Mouse (Mus musculus): ENCODE measurements around the gene Gad1. TPM values are rescaled to one million over a fixed set of nuclear protein-coding genes. Genes with fewer than 3 reads are reported as not detected.
A peak's percentile ranks its signal among the peaks of the same experiment; 100 is the strongest.

Gene Gad1
- polyA plus RNA-seq, 1 experiment from 2014 or later = 0.57 TPM

- Histone ChIP-seq H3K27me3 (ENCODE audit: control insufficient read depth, insufficient read depth, low read length) (peaks cover 86% of the 10 kb centered on the region), H3K9ac (ENCODE audit: low read depth, low read length) (no peak overlapping the region), H3K36me3 (ENCODE audit: control insufficient read depth, insufficient read depth, low read length) (no peaks in the 10 kb centered on the region), H3K9me3 (replicated peaks; ENCODE audit: control insufficient read depth, low read length) (no peaks in the 10 kb centered on the region), H3K27ac (ENCODE audit: low read depth, low read length) (no peak overlapping the region), H3K4me1 (ENCODE audit: control insufficient read depth, insufficient read depth, low read length) (peaks cover 30% of the 10 kb centered on the region), H3K4me3 (ENCODE audit: low read depth, low read length) (peak overlapping the region; percentile 51), H3K4me2 (peak overlapping the region; percentile 85)
- ATAC-seq (replicated peaks; ENCODE audit: insufficient number of reproducible peaks, low FRiP score, low TSS enrichment) = no peak
- under 1% methylated on average over 12 of the region's 12 CpGs for WGBS (ENCODE audit: insufficient replicate concordance)
Observed at GRCm38 (mm10) chr2:70567682-70568077, 14.8 kb downstream of the Gad1 start.

- Histone ChIP-seq H3K27ac (ENCODE audit: low read depth, low read length) (no peak overlapping the region), H3K4me2 (peak overlapping the region; percentile 85), H3K9ac (ENCODE audit: low read depth, low read length) (peak overlapping the region; percentile 56; the same call in 1 of the 2 replicates), H3K4me1 (ENCODE audit: control insufficient read depth, insufficient read depth, low read length) (peaks cover 29% of the 10 kb centered on the region), H3K36me3 (ENCODE audit: control insufficient read depth, insufficient read depth, low read length) (no peaks in the 10 kb centered on the region), H3K4me3 (ENCODE audit: low read depth, low read length) (peak overlapping the region; percentile 51), H3K9me3 (replicated peaks; ENCODE audit: control insufficient read depth, low read length) (no peaks in the 10 kb centered on the region), H3K27me3 (ENCODE audit: control insufficient read depth, insufficient read depth, low read length) (peaks cover 81% of the 10 kb centered on the region)
- ATAC-seq (replicated peaks; ENCODE audit: insufficient number of reproducible peaks, low FRiP score, low TSS enrichment) = no peak
- WGBS (ENCODE audit: insufficient replicate concordance) = 1% methylated on average over 34 of the region's 34 CpGs
Observed at GRCm38 (mm10) chr2:70568198-70568941, 15.5 kb downstream of the Gad1 start.

GRCm38 (mm10) chr2:70571698-70572097 is 18.8 kb downstream of the Gad1 start:
- Histone ChIP-seq H3K27me3 (ENCODE audit: control insufficient read depth, insufficient read depth, low read length) (peaks cover 51% of the 10 kb centered on the region), H3K9ac (ENCODE audit: low read depth, low read length) (no peak overlapping the region), H3K9me3 (replicated peaks; ENCODE audit: control insufficient read depth, low read length) (no peaks in the 10 kb centered on the region), H3K4me2 (no peak overlapping the region), H3K4me1 (ENCODE audit: control insufficient read depth, insufficient read depth, low read length) (peaks cover 11% of the 10 kb centered on the region), H3K4me3 (ENCODE audit: low read depth, low read length) (no peak overlapping the region), H3K36me3 (ENCODE audit: control insufficient read depth, insufficient read depth, low read length) (no peaks in the 10 kb centered on the region), H3K27ac (ENCODE audit: low read depth, low read length) (no peak overlapping the region)
- WGBS (ENCODE audit: insufficient replicate concordance) = 61% methylated on average over 4 of the region's 4 CpGs
- ATAC-seq (replicated peaks; ENCODE audit: insufficient number of reproducible peaks, low FRiP score, low TSS enrichment) = no peak

GRCm38 (mm10) chr2:70572251-70572650 is 19.4 kb downstream of the Gad1 start:
- no peak overlapping the region for H3K4me3 ChIP-seq (ENCODE audit: low read depth, low read length)
- 57% methylated on average over 9 of the region's 9 CpGs for WGBS (ENCODE audit: insufficient replicate concordance)
- H3K9ac ChIP-seq (ENCODE audit: low read depth, low read length) = no peak overlapping the region
- no peak for ATAC-seq (replicated peaks; ENCODE audit: insufficient number of reproducible peaks, low FRiP score, low TSS enrichment)
- H3K27ac ChIP-seq (ENCODE audit: low read depth, low read length) = no peak overlapping the region
- no peaks in the 10 kb centered on the region for H3K9me3 ChIP-seq (replicated peaks; ENCODE audit: control insufficient read depth, low read length)
- H3K27me3 ChIP-seq (ENCODE audit: control insufficient read depth, insufficient read depth, low read length) = peaks cover 46% of the 10 kb centered on the region
- no peak overlapping the region for H3K4me2 ChIP-seq
- no peaks in the 10 kb centered on the region for H3K36me3 ChIP-seq (ENCODE audit: control insufficient read depth, insufficient read depth, low read length)
- H3K4me1 ChIP-seq (ENCODE audit: control insufficient read depth, insufficient read depth, low read length) = peaks cover 7% of the 10 kb centered on the region

GRCm38 (mm10) chr2:70573544-70574210 is 20.8 kb downstream of the Gad1 start:
- no peak for ATAC-seq (replicated peaks; ENCODE audit: insufficient number of reproducible peaks, low FRiP score, low TSS enrichment)
- no peaks in the 10 kb centered on the region for H3K9me3 ChIP-seq (replicated peaks; ENCODE audit: control insufficient read depth, low read length)
- no peak overlapping the region for H3K4me2 ChIP-seq
- no peak overlapping the region for H3K4me3 ChIP-seq (ENCODE audit: low read depth, low read length)
- 0 out of 2 replicates have a peak, but pooled peaks cover 2% of the 10 kb centered on the region for H3K4me1 ChIP-seq (ENCODE audit: control insufficient read depth, insufficient read depth, low read length)
- peaks cover 34% of the 10 kb centered on the region for H3K27me3 ChIP-seq (ENCODE audit: control insufficient read depth, insufficient read depth, low read length)
- H3K36me3 ChIP-seq (ENCODE audit: control insufficient read depth, insufficient read depth, low read length) = no peaks in the 10 kb centered on the region
- 75% methylated on average over 8 of the region's 8 CpGs for WGBS (ENCODE audit: insufficient replicate concordance)
- no peak overlapping the region for H3K9ac ChIP-seq (ENCODE audit: low read depth, low read length)
- H3K27ac ChIP-seq (ENCODE audit: low read depth, low read length) = no peak overlapping the region

GRCm38 (mm10) chr2:70588200-70588599 is 35.3 kb downstream of the Gad1 start:
- H3K36me3 ChIP-seq (ENCODE audit: control insufficient read depth, insufficient read depth, low read length) = no peaks in the 10 kb centered on the region
- H3K4me1 ChIP-seq (ENCODE audit: control insufficient read depth, insufficient read depth, low read length) = no peaks in the 10 kb centered on the region
- WGBS (ENCODE audit: insufficient replicate concordance) = 85% methylated on average over 6 of the region's 6 CpGs
- no peaks in the 10 kb centered on the region for H3K27me3 ChIP-seq (ENCODE audit: control insufficient read depth, insufficient read depth, low read length)
- ATAC-seq (replicated peaks; ENCODE audit: insufficient number of reproducible peaks, low FRiP score, low TSS enrichment) = no peak
- H3K9me3 ChIP-seq (replicated peaks; ENCODE audit: control insufficient read depth, low read length) = no peaks in the 10 kb centered on the region
- no peak overlapping the region for H3K9ac ChIP-seq (ENCODE audit: low read depth, low read length)
- no peak overlapping the region for H3K4me2 ChIP-seq
- no peak overlapping the region for H3K27ac ChIP-seq (ENCODE audit: low read depth, low read length)
- H3K4me3 ChIP-seq (ENCODE audit: low read depth, low read length) = no peak overlapping the region

GRCm38 (mm10) chr2:70592432-70592831 is 39.6 kb downstream of the Gad1 start:
- Histone ChIP-seq H3K4me2 (no peak overlapping the region), H3K4me3 (ENCODE audit: low read depth, low read length) (no peak overlapping the region), H3K9ac (ENCODE audit: low read depth, low read length) (no peak overlapping the region), H3K27ac (ENCODE audit: low read depth, low read length) (no peak overlapping the region), H3K9me3 (replicated peaks; ENCODE audit: control insufficient read depth, low read length) (no peaks in the 10 kb centered on the region), H3K4me1 (ENCODE audit: control insufficient read depth, insufficient read depth, low read length) (no peaks in the 10 kb centered on the region), H3K36me3 (ENCODE audit: control insufficient read depth, insufficient read depth, low read length) (no peaks in the 10 kb centered on the region), H3K27me3 (ENCODE audit: control insufficient read depth, insufficient read depth, low read length) (no peaks in the 10 kb centered on the region)
- WGBS (ENCODE audit: insufficient replicate concordance) = 73% methylated on average over 6 of the region's 6 CpGs
- ATAC-seq (replicated peaks; ENCODE audit: insufficient number of reproducible peaks, low FRiP score, low TSS enrichment) = no peak

- Histone ChIP-seq H3K27me3 (ENCODE audit: control insufficient read depth, insufficient read depth, low read length) (no peaks in the 10 kb centered on the region), H3K4me2 (no peak overlapping the region), H3K9me3 (replicated peaks; ENCODE audit: control insufficient read depth, low read length) (no peaks in the 10 kb centered on the region), H3K4me3 (ENCODE audit: low read depth, low read length) (no peak overlapping the region), H3K9ac (ENCODE audit: low read depth, low read length) (no peak overlapping the region), H3K36me3 (ENCODE audit: control insufficient read depth, insufficient read depth, low read length) (no peaks in the 10 kb centered on the region), H3K27ac (ENCODE audit: low read depth, low read length) (no peak overlapping the region), H3K4me1 (ENCODE audit: control insufficient read depth, insufficient read depth, low read length) (no peaks in the 10 kb centered on the region)
- ATAC-seq (replicated peaks; ENCODE audit: insufficient number of reproducible peaks, low FRiP score, low TSS enrichment) = no peak
- WGBS (ENCODE audit: insufficient replicate concordance) = 84% methylated on average over 5 of the region's 5 CpGs
Observed at GRCm38 (mm10) chr2:70593670-70594069, 40.8 kb downstream of the Gad1 start.

Data from heart, embryonic 11.5 days (tissue).